Mouse (Mus musculus) cerebellum, postnatal 10 days (tissue): ENCODE results near the gene Usp3.

Experiments used
- DNase-seq, 2 experiments: peaks; one replicate each; pipeline ENCODE4 v3.0.0; 2021; ENCODE audit warnings: mixed read lengths in 2 of 2

Gene Usp3

GRCm38 (mm10) chr9:66506011-66506410, 86.9 kb downstream of the Usp3 start:
- DNase-seq, result peak; percentile 21 to 31

DNA sequence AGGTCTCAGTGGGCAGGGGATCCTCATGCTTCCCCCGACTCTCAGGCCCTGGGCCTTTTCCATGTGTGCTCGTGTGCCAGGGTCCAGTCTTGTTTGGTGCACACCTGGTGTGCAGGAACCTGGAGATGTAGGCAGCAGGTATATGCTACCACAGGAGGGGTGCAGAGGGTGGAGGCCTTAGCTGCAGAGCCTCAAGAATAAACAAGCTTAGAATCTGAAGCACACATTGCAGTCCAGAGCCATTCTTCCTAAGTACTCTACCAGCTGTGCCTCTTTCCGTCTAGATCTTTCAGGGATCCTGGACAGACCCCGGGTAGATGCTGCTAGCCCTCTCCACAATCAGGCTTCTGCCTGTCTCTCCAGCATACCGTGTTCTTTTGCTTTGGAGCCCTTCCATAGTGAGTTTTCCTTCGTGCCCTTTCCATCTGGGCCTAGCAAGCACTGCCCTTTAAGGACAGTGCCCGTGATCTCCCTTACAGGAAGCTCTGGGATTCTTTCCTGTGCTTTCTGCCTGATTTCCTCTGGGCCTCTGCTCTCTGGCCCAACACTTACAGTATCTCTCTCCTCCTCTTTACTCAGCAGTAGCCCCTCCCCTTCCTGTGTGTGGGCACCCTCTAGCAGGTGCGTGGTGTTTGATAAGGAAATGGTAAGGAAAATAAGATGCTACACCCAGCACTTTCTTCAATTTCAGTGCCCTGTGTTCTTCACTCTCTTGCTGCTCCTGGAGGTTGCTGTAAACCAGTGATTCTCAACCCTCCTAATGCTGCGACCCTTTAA, 87.6 kb downstream of the Usp3 start:
- DNase-seq, result peak in 1 of 2 experiments; percentile 15

GRCm38 (mm10) chr9:66504518-66504917, 88.4 kb downstream of the Usp3 start:
- DNase-seq, result no peak

- no peak for DNase-seq
Observed at GRCm38 (mm10) chr9:66503879-66504411, 89.0 kb downstream of the Usp3 start.

DNA sequence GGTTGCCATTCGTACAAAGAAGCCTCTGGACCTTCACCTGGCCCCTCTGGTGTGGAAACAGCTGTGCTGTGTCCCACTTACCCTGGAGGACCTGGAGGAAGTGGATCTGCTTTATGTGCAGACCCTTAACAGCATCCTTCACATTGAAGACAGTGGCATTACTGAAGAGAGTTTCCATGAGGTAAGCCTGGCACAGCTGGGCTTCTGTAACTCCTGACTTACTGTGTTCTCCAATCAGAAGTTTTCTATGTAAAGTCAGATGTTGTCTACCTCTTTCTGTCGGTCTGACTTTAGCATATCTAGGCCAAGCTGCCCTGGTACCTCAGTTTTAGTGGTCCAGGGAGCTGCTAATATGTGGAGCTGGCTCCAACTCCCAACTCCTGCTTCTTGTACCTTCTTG, 91.7 kb downstream of the Usp3 start:
- DNase-seq, result no peak

DNA sequence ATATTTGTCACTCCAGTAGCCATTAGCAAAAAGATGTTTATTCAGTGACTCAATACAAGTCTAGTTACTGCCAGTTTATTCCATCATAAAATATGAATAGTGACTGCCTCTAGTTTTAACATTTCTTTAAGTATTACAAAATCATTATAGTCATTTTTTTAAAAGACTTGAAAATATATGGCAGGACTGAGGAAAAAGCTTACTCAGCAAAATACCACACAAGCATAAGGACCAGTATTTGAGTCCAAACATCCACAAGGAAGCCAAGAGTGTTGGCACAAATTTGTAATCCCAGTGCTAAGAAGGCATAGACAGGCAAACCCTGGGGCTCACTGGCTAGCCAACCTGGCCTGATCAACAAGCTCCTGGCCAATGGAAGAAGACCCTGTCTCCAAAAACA, 99.0 kb downstream of the Usp3 start:
- DNase-seq, result no peak

DNA sequence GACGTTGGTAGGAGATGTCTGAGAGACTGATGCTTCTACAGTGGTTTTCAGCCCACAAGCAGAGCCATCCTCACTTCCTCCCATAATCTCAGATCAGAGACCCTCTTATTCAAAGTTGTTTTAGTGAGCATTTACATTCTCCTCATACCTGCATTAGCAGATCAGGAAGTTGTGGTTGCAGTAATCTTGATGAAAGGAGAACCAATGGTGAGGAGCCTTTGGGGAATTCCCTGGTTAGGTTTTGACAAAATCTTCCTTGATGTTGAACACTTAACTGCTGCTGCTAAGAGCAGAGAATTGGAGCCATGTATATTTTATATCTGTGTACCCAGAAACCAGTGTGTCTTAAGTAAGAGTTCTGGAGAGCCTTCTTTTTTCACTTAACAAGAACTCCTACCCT, 100.6 kb downstream of the Usp3 start:
- DNase-seq, result no peak

DNA sequence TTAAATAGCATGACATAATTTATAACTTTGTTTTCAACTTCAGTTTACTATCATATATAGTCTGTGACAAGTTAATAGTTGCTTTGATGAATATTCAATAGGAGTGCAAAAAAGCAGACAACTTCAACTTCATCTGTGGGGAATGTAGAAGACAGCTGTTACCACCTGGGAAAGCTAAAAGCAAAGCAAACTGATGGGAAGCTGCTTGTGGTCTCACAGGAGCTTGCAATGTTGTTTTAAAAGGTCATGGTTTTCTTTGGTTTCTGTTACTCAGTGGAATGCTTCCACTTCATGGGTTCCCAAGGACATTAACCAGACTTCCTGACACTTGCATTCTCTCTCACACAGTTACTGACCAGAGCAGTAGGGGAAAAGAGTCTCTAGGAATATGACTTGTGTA, 104.2 kb downstream of the Usp3 start:
- DNase-seq, result no peak

DNA sequence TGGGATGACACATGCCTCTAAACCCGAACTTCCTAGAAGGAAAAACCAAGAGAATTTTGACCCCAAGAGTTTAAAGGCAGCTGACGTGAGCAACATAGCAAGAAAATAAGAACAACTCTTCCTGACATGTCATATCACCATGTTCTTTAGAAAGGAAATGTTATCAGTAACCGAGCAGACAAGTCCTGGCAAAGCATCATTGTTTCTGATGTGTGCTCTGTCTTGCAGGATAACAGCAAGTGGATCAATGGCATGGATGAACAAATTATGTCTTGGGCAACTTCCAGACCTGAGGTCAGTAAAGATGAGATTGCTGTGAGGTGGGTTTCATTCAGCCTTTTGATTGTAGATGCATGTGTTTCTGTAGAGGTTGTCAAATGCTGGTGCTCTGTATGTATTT, 109.5 kb downstream of the Usp3 start:
- DNase-seq, result no peak

DNA sequence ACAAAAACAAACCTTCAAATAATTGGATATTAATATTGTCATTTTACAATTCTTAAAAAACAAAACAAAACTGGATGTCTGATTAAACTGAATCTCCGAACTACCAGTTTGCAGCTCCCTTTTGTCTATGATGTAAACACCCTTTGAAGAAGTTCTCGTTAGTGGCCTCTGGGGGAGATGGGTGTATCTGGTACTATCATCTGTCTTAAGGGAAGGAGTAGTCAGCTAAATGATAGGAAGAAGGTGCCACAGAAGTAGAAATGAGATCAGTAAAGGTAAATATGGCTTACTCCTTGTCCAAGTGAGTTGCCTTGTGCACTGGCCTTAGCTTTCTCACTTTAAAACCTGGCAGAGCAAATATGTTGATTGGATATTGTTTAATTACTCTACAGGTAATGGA, 115.2 kb downstream of the Usp3 start:
- DNase-seq, result no peak

DNA sequence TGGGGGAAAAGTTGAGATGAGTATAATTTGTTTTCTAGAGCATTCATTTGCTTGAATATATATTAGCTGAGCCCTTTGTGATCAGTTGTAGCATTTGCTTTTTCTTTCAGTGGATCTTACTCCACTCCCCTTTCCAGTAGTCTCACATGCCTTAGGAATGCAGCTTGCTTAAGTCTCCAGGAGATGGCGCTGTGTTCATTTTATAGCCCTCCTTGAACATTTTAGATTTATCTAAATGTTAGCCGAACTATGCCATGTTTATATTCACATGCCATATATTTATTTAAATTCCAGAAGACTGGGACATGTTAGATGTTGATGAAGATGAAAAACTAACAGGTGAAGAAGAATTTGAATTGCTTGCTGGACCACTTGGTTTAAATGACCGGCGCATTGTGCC, 127.9 kb downstream of the Usp3 start:
- peak; percentile 47 to 60 for DNase-seq
